Mouse (Mus musculus): ENCODE measurements around the gene Steap1. TPM values are rescaled to one million over a fixed set of nuclear protein-coding genes. Genes with fewer than 3 reads are reported as not detected.

Steap1 gene
- 3.9 and 4.0 TPM in 2 replicates for polyA plus RNA-seq (2016; fragmentation: Nextera tagmentation; extraction: Ambion mirVana)

- peak; percentile 88 for ATAC-seq (ENCODE audit: insufficient number of reproducible peaks, insufficient read depth, low FRiP score, low TSS enrichment, low read depth)
- no peak within 1 kb of the TSS for H3K27ac ChIP-seq
- under 1% methylated on average over 60 of the region's 75 CpGs for WGBS
These were observed at the start of gene Steap1 for GRCm38 (mm10) chr5:5748866-5749682. Steap1 (minus strand) TSS chr5:5749326.

GRCm38 (mm10) chr5:5787106-5787505 is 38.0 kb upstream of the Steap1 start:
- H3K27ac ChIP-seq = no peak overlapping the region
- H3K9me3 ChIP-seq = peaks cover 4% of the 10 kb centered on the region; the same call in 1 of the 2 replicates
- H3K4me1 ChIP-seq (replicated peaks) = no peaks in the 10 kb centered on the region
- H3K9ac ChIP-seq (replicated peaks) = no peak overlapping the region
- no peak overlapping the region for H3K4me3 ChIP-seq (replicated peaks)
- WGBS = 89% methylated on average over 2 of the region's 2 CpGs
- H3K4me2 ChIP-seq = no peak overlapping the region
- no peak for ATAC-seq (ENCODE audit: insufficient number of reproducible peaks, insufficient read depth, low FRiP score, low TSS enrichment, low read depth)
- H3K27me3 ChIP-seq = no peaks in the 10 kb centered on the region
- H3K36me3 ChIP-seq = no peaks in the 10 kb centered on the region

More at GRCm38 (mm10) chr5:5748866-5749682, at the start of gene Steap1:
- H3K9me3 ChIP-seq = no peaks in the 10 kb centered on the region
- peak within 1 kb of the TSS; percentile 90 for H3K4me2 ChIP-seq
- H3K27me3 ChIP-seq = peaks cover 24% of the 10 kb centered on the region; the same call in 1 of the 2 replicates
- no peaks in the 10 kb centered on the region; the same call in 1 of the 2 replicates for H3K4me1 ChIP-seq (replicated peaks)
- no peaks in the 10 kb centered on the region for H3K36me3 ChIP-seq
- peak within 1 kb of the TSS; percentile 64 for H3K4me3 ChIP-seq (replicated peaks)
- H3K9ac ChIP-seq (replicated peaks) = peak within 1 kb of the TSS; percentile 70

- no peaks in the 10 kb centered on the region for H3K36me3 ChIP-seq
- ATAC-seq (ENCODE audit: insufficient number of reproducible peaks, insufficient read depth, low FRiP score, low TSS enrichment, low read depth) = no peak
- H3K4me2 ChIP-seq = no peak overlapping the region
- H3K27ac ChIP-seq = no peak overlapping the region
- 66% methylated on average over 3 of the region's 3 CpGs for WGBS
- peaks cover 14% of the 10 kb centered on the region; the same call in 1 of the 2 replicates for H3K27me3 ChIP-seq
- no peaks in the 10 kb centered on the region for H3K9me3 ChIP-seq
- H3K9ac ChIP-seq (replicated peaks) = no peak overlapping the region
- no peaks in the 10 kb centered on the region for H3K4me1 ChIP-seq (replicated peaks)
- no peak overlapping the region for H3K4me3 ChIP-seq (replicated peaks)
These were observed 7.4 kb upstream of the Steap1 start for GRCm38 (mm10) chr5:5756392-5757019.

- Histone ChIP-seq H3K9ac (replicated peaks) (no peak overlapping the region), H3K4me3 (replicated peaks) (no peak overlapping the region), H3K9me3 (no peaks in the 10 kb centered on the region), H3K4me2 (no peak overlapping the region), H3K36me3 (no peaks in the 10 kb centered on the region), H3K27me3 (peaks cover 18% of the 10 kb centered on the region; the same call in 1 of the 2 replicates), H3K27ac (no peak overlapping the region), H3K4me1 (replicated peaks) (no peaks in the 10 kb centered on the region; the same call in 1 of the 2 replicates)
- no peak for ATAC-seq (ENCODE audit: insufficient number of reproducible peaks, insufficient read depth, low FRiP score, low TSS enrichment, low read depth)
- 3% methylated on average over 9 of the region's 9 CpGs for WGBS
These were observed 5.9 kb upstream of the Steap1 start for GRCm38 (mm10) chr5:5755039-5755438.

- H3K36me3 ChIP-seq = no peaks in the 10 kb centered on the region
- no peaks in the 10 kb centered on the region; the same call in 1 of the 2 replicates for H3K4me1 ChIP-seq (replicated peaks)
- H3K27me3 ChIP-seq = peaks cover 24% of the 10 kb centered on the region; the same call in 1 of the 2 replicates
- ATAC-seq (ENCODE audit: insufficient number of reproducible peaks, insufficient read depth, low FRiP score, low TSS enrichment, low read depth) = peak; percentile 64; the same call in 1 of the 2 replicates
- H3K9me3 ChIP-seq = no peaks in the 10 kb centered on the region
- no peak overlapping the region for H3K27ac ChIP-seq
- 1% methylated on average over 13 of the region's 13 CpGs for WGBS
- peak overlapping the region; percentile 90 for H3K4me2 ChIP-seq
- H3K4me3 ChIP-seq (replicated peaks) = peak overlapping the region; percentile 64
- H3K9ac ChIP-seq (replicated peaks) = no peak overlapping the region
These were observed 671 bp upstream of the Steap1 start for GRCm38 (mm10) chr5:5749772-5750222.

GRCm38 (mm10) chr5:5734445-5734844 is 14.7 kb downstream of the Steap1 start:
- 95% methylated on average over 9 of the region's 9 CpGs for WGBS
- Histone ChIP-seq H3K36me3 (no peaks in the 10 kb centered on the region), H3K27me3 (no peaks in the 10 kb centered on the region), H3K9me3 (no peaks in the 10 kb centered on the region), H3K4me1 (replicated peaks) (no peaks in the 10 kb centered on the region), H3K9ac (replicated peaks) (no peak overlapping the region), H3K27ac (no peak overlapping the region), H3K4me3 (replicated peaks) (no peak overlapping the region), H3K4me2 (no peak overlapping the region)
- ATAC-seq (ENCODE audit: insufficient number of reproducible peaks, insufficient read depth, low FRiP score, low TSS enrichment, low read depth) = no peak

GRCm38 (mm10) chr5:5732858-5733257 is 16.3 kb downstream of the Steap1 start:
- H3K36me3 ChIP-seq = no peaks in the 10 kb centered on the region
- no peak overlapping the region for H3K4me2 ChIP-seq
- H3K9me3 ChIP-seq = no peaks in the 10 kb centered on the region
- H3K27me3 ChIP-seq = no peaks in the 10 kb centered on the region
- H3K27ac ChIP-seq = no peak overlapping the region
- H3K4me3 ChIP-seq (replicated peaks) = no peak overlapping the region
- ATAC-seq (ENCODE audit: insufficient number of reproducible peaks, insufficient read depth, low FRiP score, low TSS enrichment, low read depth) = no peak
- WGBS = 74% methylated on average over 2 of the region's 2 CpGs
- H3K9ac ChIP-seq (replicated peaks) = no peak overlapping the region
- H3K4me1 ChIP-seq (replicated peaks) = no peaks in the 10 kb centered on the region

GRCm38 (mm10) chr5:5732208-5732607 is 16.9 kb downstream of the Steap1 start:
- H3K27ac ChIP-seq = no peak overlapping the region
- no peak overlapping the region for H3K4me3 ChIP-seq (replicated peaks)
- H3K9me3 ChIP-seq = no peaks in the 10 kb centered on the region
- 93% methylated on average over 3 of the region's 3 CpGs for WGBS
- no peak for ATAC-seq (ENCODE audit: insufficient number of reproducible peaks, insufficient read depth, low FRiP score, low TSS enrichment, low read depth)
- no peaks in the 10 kb centered on the region for H3K27me3 ChIP-seq
- H3K9ac ChIP-seq (replicated peaks) = no peak overlapping the region
- H3K4me2 ChIP-seq = no peak overlapping the region
- H3K36me3 ChIP-seq = no peaks in the 10 kb centered on the region
- no peaks in the 10 kb centered on the region for H3K4me1 ChIP-seq (replicated peaks)

GRCm38 (mm10) chr5:5729904-5730303 is 19.2 kb downstream of the Steap1 start:
- Histone ChIP-seq H3K27me3 (no peaks in the 10 kb centered on the region), H3K4me1 (replicated peaks) (no peaks in the 10 kb centered on the region), H3K9ac (replicated peaks) (no peak overlapping the region), H3K9me3 (no peaks in the 10 kb centered on the region), H3K4me3 (replicated peaks) (no peak overlapping the region), H3K27ac (no peak overlapping the region), H3K4me2 (no peak overlapping the region), H3K36me3 (no peaks in the 10 kb centered on the region)
- WGBS = 89% methylated on average over 4 of the region's 4 CpGs
- no peak for ATAC-seq (ENCODE audit: insufficient number of reproducible peaks, insufficient read depth, low FRiP score, low TSS enrichment, low read depth)

- Histone ChIP-seq H3K9ac (replicated peaks) (no peak overlapping the region), H3K36me3 (no peaks in the 10 kb centered on the region)
These were observed 26.9 kb downstream of the Steap1 start for GRCm38 (mm10) chr5:5722217-5722616.

GRCm38 (mm10) chr5:5711032-5711431 is 38.1 kb downstream of the Steap1 start:
- 84% methylated on average over 4 of the region's 4 CpGs for WGBS
- Histone ChIP-seq H3K27me3 (no peaks in the 10 kb centered on the region), H3K9ac (replicated peaks) (no peak overlapping the region), H3K4me1 (replicated peaks) (peaks cover 12% of the 10 kb centered on the region; the same call in 1 of the 2 replicates), H3K36me3 (no peaks in the 10 kb centered on the region), H3K4me3 (replicated peaks) (no peak overlapping the region), H3K27ac (no peak overlapping the region), H3K4me2 (no peak overlapping the region), H3K9me3 (no peaks in the 10 kb centered on the region)
- ATAC-seq (ENCODE audit: insufficient number of reproducible peaks, insufficient read depth, low FRiP score, low TSS enrichment, low read depth) = no peak

More at GRCm38 (mm10) chr5:5722217-5722616, 26.9 kb downstream of the Steap1 start:
- no peak overlapping the region for H3K4me3 ChIP-seq (replicated peaks)
- H3K27me3 ChIP-seq = no peaks in the 10 kb centered on the region
- no peak for ATAC-seq (ENCODE audit: insufficient number of reproducible peaks, insufficient read depth, low FRiP score, low TSS enrichment, low read depth)
- WGBS = 55% methylated on average over 7 of the region's 7 CpGs
- H3K27ac ChIP-seq = no peak overlapping the region
- no peaks in the 10 kb centered on the region for H3K9me3 ChIP-seq
- H3K4me1 ChIP-seq (replicated peaks) = no peaks in the 10 kb centered on the region
- no peak overlapping the region for H3K4me2 ChIP-seq

Data from limb, embryonic 12.5 days (tissue).